Mouse (Mus musculus) ES-Bruce4 (cell line): Measurements from ENCODE around the gene Gm525. TPM values are rescaled to one million over a fixed set of nuclear protein-coding genes. Genes with fewer than 3 reads are reported as not detected.

Source experiments
- H3K27ac ChIP-seq: 2 replicates; pipeline ENCODE4 v1.5.1; 2012; ENCODE audit warnings: low read length, inconsistent platforms; ENCODE audit not compliant: insufficient read depth
- H3K27me3 ChIP-seq: 2 replicates; pipeline ENCODE4 v1.6.1; 2012; ENCODE audit warnings: mild to moderate bottlenecking, low read length, inconsistent platforms; ENCODE audit not compliant: control insufficient read depth, poor library complexity, insufficient read depth, severe bottlenecking
- H3K36me3 ChIP-seq: 2 replicates; pipeline ENCODE4 v1.6.1; 2012; ENCODE audit warnings: inconsistent platforms, mild to moderate bottlenecking, low read length, moderate library complexity; ENCODE audit not compliant: control insufficient read depth, poor library complexity, insufficient read depth, severe bottlenecking
- H3K4me1 ChIP-seq: one replicate; pipeline ENCODE4 v1.8.1; 2011; ENCODE audit warnings: low read length; ENCODE audit not compliant: control insufficient read depth, insufficient read depth
- H3K4me3 ChIP-seq: 2 replicates; pipeline ENCODE4 v1.5.1; 2011; ENCODE audit warnings: low read depth, mild to moderate bottlenecking, low read length
- H3K9ac ChIP-seq: 2 replicates; pipeline ENCODE4 v1.6.1; 2012; ENCODE audit warnings: low read depth, mild to moderate bottlenecking, inconsistent platforms; ENCODE audit not compliant: poor library complexity, severe bottlenecking
- H3K9me3 ChIP-seq: replicated peaks from 2 replicates; pipeline ENCODE4 v1.6.1; 2012; ENCODE audit warnings: mild to moderate bottlenecking, low read length, inconsistent platforms; ENCODE audit not compliant: control insufficient read depth, poor library complexity, insufficient read depth, severe bottlenecking
- CTCF ChIP-seq: IDR thresholded peaks from one replicate; pipeline ENCODE4 v1.8.1; 2011; ENCODE audit warnings: low read depth, low read length
- EP300 ChIP-seq: IDR thresholded peaks from 2 replicates; pipeline ENCODE4 v1.6.1; 2011; ENCODE audit warnings: low read depth, low read length; ENCODE audit not compliant: insufficient read depth
- POLR2A ChIP-seq: IDR thresholded peaks from one replicate; pipeline ENCODE4 v1.8.1; 2011; ENCODE audit warnings: low read length; ENCODE audit not compliant: insufficient read depth
- polyA plus RNA-seq: library from polyadenylated mRNA; stranded (reverse); fragments of >200 nt; gene quantifications from 2 replicates; pipeline ENCODE4 v1.2.4, GENCODE M21; 2011; ENCODE audit warnings: low read depth; ENCODE audit not compliant: missing spikeins, insufficient read depth, insufficient read length

The Gm525 gene
- polyA plus RNA-seq, 1 experiment, result not detected

DNA sequence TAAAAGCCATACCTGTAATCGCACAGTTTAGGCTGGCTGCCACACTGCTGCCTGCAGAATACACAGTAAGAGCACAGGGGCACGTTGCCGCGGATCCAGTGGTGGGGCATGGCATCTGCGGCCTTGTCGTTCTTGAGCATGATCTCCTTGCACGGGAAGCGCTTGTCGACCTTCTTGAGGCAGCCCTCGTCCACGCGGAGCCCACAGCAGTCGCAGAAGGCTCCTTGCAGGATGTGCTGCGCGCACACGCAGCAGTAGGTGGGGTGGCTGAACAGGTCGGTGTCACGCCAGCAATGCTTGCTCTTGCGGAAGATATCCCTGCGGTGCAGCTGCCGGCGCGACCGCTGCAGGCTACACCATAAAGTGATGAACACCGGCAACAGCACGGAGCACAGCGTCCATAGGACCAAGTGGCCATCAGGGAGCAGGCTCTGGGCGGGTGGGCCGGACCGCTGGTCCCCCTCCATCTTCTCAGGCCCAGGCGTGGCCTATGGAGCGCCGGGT is 13.7 kb upstream of the Gm525 start:
- Histone ChIP-seq H3K27ac (no peak overlapping the region), H3K36me3 (peaks cover 22% of the 10 kb centered on the region), H3K9ac (peak overlapping the region; percentile 77), H3K4me3 (peak overlapping the region; percentile 82), H3K9me3 (no peaks in the 10 kb centered on the region), H3K4me1 (no peaks in the 10 kb centered on the region), H3K27me3 (no peaks in the 10 kb centered on the region)
- TF ChIP-seq EP300 (no peak), CTCF (no peak), POLR2A (no peak)

DNA sequence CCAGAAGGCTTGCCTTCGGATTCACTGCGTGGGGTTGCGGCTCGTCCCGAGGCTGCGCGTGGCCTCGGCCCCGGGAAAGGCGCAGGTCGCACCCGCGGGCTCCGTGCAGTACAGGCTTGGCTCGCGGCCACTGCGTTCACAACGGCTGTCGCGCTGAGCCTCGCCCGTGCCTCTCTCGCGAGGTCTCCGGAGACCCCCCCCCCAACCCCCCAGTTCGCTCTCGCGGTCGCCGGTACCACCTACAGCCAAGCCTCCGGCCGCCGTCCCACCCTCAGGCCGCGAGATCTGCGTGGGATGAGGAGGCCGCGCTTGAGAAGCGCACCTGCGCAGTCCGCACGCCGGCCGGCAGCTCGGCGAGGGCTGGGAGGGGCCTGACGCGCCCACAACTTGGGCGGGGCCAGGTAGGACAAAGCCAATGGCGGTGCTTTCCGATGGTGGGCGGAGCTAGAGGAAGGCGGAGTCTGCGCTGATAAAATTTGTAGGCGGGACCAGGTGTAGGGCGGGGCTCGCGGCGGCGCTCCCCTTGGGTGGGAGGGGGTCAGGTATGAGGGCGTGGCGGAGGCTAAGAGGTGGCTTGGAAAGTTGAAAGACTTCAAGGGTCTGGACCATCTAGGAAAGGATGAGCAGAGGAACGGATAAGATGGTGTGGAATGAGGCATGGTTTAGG is 13.1 kb upstream of the Gm525 start:
- no peak overlapping the region for H3K27ac ChIP-seq

GRCm38 (mm10) chr11:89061362-89061761 is 12.3 kb upstream of the Gm525 start:
- H3K27me3 ChIP-seq, result no peaks in the 10 kb centered on the region
- no peak overlapping the region for H3K4me3 ChIP-seq
- H3K36me3 ChIP-seq, result peaks cover 10% of the 10 kb centered on the region
- no peaks in the 10 kb centered on the region for H3K4me1 ChIP-seq
- TF ChIP-seq EP300 (no peak), CTCF (no peak), POLR2A (no peak)
- no peaks in the 10 kb centered on the region for H3K9me3 ChIP-seq
- H3K27ac ChIP-seq, result no peak overlapping the region; the same call in 1 of the 2 replicates
- no peak overlapping the region for H3K9ac ChIP-seq

More for the DNA sequence above, 13.1 kb upstream of the Gm525 start:
- no peaks in the 10 kb centered on the region for H3K27me3 ChIP-seq
- peak overlapping the region; percentile 82 for H3K4me3 ChIP-seq
- no peaks in the 10 kb centered on the region for H3K9me3 ChIP-seq
- H3K4me1 ChIP-seq, result no peaks in the 10 kb centered on the region
- H3K9ac ChIP-seq, result peak overlapping the region; percentile 77
- peaks cover 17% of the 10 kb centered on the region for H3K36me3 ChIP-seq
- TF ChIP-seq EP300 (no peak), CTCF (no peak), POLR2A (peak; percentile 58)

GRCm38 (mm10) chr11:89064312-89064711 is 9.3 kb upstream of the Gm525 start:
- H3K4me1 ChIP-seq, result peaks cover 8% of the 10 kb centered on the region
- TF ChIP-seq EP300 (no peak), CTCF (no peak), POLR2A (no peak)
- H3K36me3 ChIP-seq, result no peaks in the 10 kb centered on the region
- no peak overlapping the region for H3K9ac ChIP-seq
- no peaks in the 10 kb centered on the region for H3K9me3 ChIP-seq
- no peak overlapping the region for H3K27ac ChIP-seq
- no peak overlapping the region for H3K4me3 ChIP-seq
- H3K27me3 ChIP-seq, result no peaks in the 10 kb centered on the region

DNA sequence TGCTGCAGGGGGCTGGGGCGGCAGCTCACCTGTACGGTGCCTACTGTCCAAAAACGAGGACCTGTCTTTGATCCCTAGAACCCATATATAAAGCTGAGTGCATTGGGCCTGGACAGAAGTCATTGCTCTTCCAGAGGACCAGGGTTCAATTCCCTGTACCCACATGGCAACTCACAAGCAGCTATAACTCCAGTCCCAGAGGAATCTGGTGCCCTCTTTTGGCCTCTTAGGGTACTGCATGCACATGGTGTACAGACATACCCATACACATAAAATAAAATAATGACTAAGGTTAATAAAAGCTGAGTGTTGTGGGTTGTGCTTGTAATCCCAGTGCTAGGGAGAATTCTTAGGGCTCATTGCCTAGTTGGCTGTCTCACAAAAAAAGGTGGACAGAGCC is 8.3 kb upstream of the Gm525 start:
- H3K27ac ChIP-seq, result no peak overlapping the region
- peak; percentile 44 for TF ChIP-seq CTCF
- no peak for TF ChIP-seq POLR2A
- no peak for TF ChIP-seq EP300
- peaks cover 8% of the 10 kb centered on the region for H3K4me1 ChIP-seq
- H3K9me3 ChIP-seq, result no peaks in the 10 kb centered on the region
- no peaks in the 10 kb centered on the region for H3K27me3 ChIP-seq
- no peaks in the 10 kb centered on the region for H3K36me3 ChIP-seq
- H3K9ac ChIP-seq, result no peak overlapping the region
- no peak overlapping the region for H3K4me3 ChIP-seq

- H3K9ac ChIP-seq, result no peak overlapping the region
- H3K36me3 ChIP-seq, result no peaks in the 10 kb centered on the region
- no peaks in the 10 kb centered on the region for H3K9me3 ChIP-seq
- H3K4me3 ChIP-seq, result no peak overlapping the region
- H3K27ac ChIP-seq, result no peak overlapping the region
- H3K27me3 ChIP-seq, result no peaks in the 10 kb centered on the region
- TF ChIP-seq CTCF (no peak), EP300 (no peak), POLR2A (no peak)
- peaks cover 8% of the 10 kb centered on the region for H3K4me1 ChIP-seq
Measured at GRCm38 (mm10) chr11:89066126-89066525, 7.5 kb upstream of the Gm525 start.
